Mouse (Mus musculus): Measurements from ENCODE around the gene Cluap1.

Cluap1 gene

DNA sequence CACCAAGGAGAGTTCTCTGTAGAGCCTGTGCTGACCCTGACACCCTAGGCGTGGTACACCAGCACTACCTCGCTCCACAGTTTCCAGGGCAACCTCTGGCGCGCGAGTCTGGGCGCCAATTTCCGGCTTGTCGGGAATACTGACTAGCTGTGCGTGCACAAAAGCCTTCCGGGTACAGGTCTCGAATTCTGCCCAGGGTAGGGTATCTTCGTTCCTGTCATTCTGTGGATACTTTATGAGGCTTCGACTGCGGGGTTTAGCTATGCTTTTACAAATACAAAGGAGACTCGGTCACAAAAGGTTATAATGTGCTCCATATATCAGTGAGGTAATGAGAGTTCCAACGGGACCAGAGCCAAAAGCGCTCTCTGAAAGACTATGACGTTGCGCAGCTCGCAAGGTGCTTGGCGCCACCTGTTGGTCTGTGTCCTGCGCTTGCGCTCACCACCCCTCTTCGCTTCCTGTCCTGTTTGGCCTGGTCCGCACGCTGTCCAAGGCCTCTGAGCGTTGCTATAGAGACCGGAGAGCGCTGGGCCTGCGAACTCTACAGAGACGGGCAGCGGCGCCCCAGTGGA lies at the start of gene Cluap1, which contains the start of gene 1700037C18Rik:
Cluap1 (plus strand) TSS at position 265 of the 575 bp plus-strand sequence.
1700037C18Rik (minus strand) TSS at position 153 of the 575 bp plus-strand sequence.
- DNase-seq (ENCODE audit: inconsistent ontology term): peak; percentile 92

DNA sequence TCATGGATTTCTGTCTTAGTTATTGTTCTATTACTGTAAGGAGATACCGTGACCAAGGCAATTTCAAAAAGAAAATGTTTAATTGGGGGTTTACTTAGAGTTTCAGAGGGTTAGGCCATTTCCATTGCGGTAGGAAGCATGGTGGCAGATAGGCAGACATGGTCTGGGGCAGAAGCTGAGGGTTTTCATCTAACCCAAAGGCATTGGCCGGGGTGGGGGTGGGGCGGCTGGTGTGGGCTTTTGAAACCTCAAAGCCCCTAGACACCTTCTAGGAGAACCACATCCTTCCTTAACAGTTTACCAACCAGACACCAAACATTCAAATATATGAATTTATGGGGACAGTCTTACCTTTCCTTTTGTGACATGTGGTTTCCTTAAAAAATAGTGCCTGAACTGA lies 49.3 kb upstream of the Cluap1 start:
- no peak for DNase-seq (ENCODE audit: inconsistent ontology term)

DNA sequence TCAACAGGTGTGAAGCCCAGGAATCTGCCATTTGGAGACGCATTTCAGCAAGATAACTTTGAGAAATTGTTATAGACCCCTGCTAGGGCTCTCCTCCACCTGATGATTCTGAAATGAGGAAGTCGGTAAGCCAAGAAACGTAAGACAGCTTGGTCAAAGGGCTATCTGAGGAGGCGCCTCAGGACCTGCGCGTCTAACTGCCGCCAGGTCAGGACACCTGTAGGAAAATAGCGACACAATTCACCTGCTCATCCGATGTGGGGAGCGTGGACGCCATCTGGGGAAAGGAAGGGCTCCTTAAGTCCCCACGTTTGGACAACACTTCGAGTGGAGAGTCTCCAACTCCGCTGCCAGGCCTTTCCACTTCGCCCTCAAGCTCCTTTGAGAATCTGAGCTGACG lies 36.8 kb upstream of the Cluap1 start:
- no peak for DNase-seq (ENCODE audit: inconsistent ontology term)

DNA sequence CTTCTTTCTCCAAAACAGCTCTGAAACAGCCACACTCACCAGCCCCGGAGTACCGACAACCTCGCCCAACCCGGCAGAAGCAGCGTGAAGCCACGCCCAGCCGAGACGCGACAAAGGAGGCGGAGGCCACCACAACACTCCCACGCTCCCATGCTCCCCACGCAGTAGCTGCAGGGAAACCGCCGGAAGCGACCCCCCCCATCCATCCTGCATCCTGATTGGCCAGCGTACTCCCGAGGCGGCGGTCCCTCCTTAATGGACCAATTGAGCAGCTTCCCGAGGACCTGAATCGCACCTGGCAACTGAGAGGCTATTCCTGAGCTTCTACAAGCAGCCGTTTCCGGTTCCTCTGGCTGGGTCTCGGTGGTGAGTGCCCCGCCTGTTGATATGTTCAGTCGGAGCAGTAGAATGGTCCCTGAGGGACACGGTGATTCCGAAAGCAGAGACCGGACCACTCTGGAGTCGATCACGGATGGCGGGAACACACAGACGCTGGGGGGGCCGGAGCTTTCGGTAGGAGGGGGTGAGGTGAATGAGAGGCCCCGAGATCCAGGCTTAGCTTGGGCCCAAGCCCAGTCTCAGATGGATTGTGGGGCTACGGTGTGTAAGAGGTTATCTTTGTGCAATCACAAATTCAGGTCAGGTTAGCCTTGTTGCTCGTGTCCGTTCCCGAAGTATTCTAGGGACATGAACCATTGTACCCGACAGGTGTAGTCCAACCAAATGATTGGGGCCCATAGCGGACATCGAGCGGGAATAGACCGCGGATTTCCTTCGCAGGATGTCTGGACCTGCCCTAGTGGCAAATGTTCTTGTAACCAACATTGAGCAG lies 36.2 kb upstream of the Cluap1 start, which contains the start of gene Naa60:
Naa60 (plus strand) TSS at position 160 of the 832 bp plus-strand sequence.
- peak; percentile 98 for DNase-seq (ENCODE audit: inconsistent ontology term)

DNA sequence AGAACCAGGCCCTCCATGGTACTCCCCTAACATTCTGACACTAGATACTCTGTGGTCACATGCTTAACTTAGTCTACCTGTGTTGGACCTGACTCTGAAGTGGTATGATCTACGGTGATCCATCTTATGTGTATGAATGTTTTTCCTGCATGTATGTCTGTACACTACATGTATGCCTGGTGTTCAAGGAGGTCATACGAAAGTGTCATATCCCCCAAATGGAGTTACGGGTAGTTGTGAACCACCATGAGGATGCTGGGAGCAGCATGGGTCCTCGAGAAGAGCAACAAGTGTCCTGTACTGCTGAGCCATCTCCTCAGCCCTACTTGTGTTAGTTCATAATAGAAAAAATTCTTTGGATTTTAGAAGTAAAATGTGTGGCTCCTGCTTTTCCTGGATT lies 32.3 kb upstream of the Cluap1 start:
- DNase-seq (ENCODE audit: inconsistent ontology term): no peak

DNA sequence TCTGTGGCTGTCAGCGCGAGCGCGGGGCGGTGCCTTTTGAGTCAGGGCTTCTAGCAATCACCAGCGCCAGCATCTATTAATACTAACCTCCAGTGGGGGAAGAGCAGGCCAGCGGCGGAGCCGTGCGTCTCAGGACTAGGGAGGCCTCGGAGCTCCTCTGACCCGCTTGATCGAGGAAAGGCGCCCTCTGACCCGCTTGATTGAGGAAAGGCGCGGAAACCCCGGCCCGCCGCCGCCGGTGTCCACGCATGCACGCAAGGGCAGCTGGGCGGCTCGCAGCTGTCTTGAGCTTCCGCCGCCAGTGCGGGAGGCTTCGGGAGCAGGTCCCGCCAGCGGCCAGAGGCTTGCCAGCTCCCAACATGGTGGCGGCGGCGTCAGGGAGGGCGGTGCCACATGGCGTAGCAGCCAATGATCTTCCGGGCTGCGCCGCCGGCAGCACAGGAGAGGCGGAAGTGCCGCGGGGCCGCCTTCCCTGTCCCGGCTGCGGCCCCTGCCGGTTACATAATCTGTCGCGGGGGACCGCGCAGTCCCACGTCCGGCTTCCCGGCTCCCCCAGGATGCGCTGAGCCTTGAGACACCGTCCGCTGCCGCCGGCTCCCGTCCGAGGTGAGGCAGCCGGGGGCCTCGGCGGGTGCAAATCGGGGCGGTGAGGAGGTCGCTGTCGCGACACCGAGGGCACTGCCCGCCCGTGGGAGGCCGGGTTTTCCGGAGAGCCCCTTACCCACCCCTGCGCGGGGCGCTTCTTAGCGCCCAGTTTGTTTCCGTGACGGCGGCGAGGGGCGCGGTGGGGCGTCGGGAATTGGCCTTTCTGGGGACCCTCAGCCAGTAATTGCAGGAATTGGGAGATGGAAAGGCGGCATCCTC lies 24.2 kb upstream of the Cluap1 start, which contains the start of the genes Zfp597 and Gm20695:
Zfp597 (minus strand) TSS at position 361 of the 864 bp plus-strand sequence.
Gm20695 (plus strand) TSS at position 448 of the 864 bp plus-strand sequence.
- DNase-seq (ENCODE audit: inconsistent ontology term): peak; percentile 98

DNA sequence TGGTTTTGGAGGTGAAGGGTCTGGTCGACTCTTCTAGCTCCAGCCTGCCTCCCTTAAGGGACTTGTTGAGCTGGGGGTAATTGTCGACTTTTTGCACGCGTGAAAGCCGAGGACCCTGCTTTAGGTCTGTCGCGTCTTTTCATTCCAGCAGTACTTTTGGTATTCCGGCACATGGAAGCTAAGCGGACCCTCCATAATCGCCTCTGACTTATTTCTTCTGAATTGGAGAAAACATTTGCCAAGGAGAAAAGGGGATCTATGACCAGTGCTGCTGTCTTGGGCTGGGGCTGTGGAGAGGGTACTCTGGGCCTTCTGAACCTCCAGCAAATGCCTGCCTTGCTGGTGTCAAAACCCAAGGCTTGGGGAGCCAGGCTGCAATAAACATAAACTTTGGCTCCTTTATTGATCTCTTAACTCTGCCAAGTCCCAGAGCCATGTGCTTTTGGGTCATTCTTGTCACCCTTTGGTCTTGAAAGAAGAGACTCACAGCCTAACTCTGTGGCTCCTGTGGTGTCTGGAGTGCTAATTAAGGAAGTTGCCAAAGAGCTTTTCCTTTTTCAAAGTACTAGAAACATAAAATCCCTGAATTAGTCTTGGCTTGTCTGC lies 23.4 kb upstream of the Cluap1 start:
- DNase-seq (ENCODE audit: inconsistent ontology term): peak; percentile 22

DNA sequence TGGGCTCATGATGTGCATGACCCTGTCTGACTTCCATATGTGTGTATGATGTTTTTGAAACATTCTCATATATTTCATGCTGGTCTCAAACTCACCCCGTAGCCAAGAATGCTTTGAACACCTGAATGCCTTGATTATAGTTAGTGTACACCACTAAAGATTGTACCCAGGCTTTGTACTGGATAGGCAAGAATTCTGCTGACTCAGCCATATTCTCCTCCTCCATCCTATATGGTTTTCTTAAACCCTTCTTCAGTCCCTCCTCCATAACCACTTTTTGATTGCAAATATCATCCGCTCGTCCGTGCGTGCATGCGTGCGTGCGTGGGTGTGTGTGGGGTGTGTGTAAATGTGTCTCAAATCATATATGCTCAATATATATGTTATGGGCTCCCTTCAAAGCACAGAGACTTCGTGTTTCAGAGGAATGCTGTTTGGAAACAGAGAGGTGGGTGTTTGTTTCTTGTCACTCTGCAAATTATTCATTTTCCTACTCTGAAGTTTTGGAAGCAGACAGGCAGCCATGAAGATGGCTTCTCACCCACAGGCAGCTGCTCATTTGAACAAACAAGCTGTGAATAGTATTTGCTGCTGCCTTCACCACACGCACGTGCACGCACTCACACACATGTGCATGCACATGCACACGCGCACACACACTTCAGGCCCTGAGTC lies 16.8 kb upstream of the Cluap1 start:
- no peak for DNase-seq (ENCODE audit: inconsistent ontology term)

DNA sequence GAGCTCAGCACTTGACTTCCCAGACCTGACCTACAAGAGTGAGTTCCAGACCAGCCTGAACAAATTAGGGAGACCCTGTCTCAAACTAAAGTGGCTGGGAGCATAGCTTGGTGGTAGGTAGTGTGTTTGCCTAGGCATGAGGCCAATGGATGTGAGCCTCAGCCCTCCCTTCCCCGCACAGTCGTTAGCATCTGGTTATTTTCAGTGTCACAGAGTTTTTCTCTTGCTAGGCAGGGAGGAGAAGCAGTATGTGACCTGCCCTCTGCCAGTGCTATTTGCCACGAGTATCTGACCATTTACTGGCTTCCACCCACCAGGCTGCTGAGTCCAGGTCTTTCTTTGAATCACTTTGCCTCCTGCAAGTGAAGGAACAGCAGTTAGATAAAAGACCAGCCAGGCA lies 14.9 kb upstream of the Cluap1 start:
- no peak for DNase-seq (ENCODE audit: inconsistent ontology term)

DNA sequence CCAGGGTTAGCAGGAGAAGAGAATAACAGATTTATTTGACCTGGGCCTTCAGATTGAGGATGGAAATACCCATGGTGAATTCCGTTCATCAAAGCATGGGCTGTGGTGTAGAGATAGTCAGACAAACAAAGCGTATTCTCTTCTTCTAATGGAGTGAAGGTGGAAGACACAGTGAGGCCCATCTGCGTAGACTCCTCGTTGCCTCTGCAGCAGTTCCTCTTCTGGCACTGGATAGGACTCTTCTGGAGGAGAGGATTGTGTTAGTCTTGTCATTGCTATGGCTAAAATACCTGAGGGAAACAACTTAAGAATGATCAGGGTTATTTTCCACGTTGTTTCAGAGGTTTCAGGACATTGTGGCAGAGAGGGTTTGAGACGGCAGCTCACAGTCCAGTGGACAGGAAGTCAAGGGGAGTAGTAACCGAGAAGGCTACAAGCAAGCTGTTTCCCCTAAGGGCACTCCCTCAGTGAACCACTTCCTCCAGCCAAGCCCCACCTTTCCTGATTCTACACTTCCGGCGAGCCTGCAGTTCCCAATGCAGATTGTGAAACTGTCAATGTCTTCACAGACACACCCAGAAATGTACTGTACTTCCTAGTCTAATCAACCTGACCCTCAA lies 13.3 kb upstream of the Cluap1 start:
- DNase-seq (ENCODE audit: inconsistent ontology term): no peak

DNA sequence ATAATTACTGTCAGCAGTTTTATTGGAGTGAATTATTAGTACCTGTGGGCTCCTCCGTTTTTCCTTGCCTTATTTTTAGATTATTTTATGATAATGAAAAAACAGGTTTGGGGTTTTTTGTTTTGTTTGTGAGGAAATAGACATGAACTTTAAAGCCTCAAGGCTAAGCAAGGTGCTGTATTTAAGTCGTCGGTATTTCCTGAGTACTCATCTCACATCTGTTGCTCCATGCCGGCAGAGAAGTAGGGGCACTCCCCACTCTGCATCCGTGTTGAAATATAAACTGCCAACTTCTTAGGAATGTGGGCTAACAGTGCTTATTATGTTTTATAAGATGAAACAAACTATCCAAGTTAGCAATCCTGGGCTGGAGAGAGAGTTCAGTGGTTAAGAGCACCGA lies 12.6 kb upstream of the Cluap1 start:
- DNase-seq (ENCODE audit: inconsistent ontology term): no peak

DNA sequence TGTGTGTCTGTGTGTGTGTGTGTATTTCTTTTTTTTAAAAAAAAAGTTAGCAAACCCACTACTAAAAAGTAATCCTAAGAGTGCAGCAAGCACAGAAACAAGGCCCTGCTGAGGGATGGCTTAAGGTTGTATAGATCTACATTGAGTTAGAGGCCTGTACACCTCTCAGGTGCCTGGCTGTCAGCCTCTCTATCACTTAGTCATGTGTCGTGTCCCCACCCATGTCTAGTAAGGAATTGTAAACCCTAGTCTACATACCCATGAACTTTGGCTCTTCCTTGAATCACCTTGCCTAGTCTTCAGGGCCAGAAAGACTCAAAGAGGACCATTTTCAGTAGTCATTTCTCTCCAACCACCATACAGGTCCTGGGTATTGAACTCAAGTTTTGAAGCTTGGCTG lies 12.0 kb upstream of the Cluap1 start:
- DNase-seq (ENCODE audit: inconsistent ontology term): no peak

DNA sequence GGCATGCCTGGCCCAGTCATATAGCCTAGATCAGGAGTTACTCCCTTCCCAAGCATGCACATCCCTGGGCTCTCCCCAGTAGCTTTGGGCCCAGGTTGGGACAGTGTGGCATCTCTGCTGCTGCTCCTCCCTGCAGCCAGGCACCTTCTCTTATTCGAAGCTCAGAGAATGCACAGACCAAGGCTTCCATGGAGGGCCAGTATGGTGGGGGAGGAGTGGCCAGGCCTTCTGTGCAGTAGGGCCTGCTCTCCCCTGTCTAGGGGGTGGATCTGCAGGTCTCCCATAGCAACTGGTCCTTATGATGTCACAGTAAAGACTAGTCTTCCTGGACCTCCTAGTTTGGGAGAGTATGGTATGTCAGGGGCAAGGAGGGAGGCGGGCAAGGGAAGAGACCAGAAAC lies 1.1 kb upstream of the Cluap1 start:
- no peak for DNase-seq (ENCODE audit: inconsistent ontology term)

DNA sequence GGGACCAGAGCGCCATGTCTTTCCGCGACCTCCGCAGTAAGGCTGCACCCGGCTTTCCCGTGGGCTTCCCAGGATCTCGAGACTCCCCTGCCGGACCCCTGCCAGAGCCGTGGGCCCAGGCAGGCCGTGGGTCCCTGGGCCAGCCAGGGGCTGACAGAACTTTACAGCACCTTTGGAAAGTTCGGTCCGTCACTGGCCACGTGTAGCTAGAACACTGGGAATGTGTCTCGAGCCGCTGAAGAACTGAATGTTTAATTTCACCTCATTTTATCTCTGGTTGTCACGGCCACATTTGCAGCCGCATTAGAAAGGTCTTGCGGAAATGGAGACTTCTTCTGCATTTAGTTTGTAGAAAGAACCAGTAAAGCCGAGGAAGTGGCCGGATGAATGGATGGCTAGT lies 517 bp downstream of the Cluap1 start:
- no peak for DNase-seq (ENCODE audit: inconsistent ontology term)

DNA sequence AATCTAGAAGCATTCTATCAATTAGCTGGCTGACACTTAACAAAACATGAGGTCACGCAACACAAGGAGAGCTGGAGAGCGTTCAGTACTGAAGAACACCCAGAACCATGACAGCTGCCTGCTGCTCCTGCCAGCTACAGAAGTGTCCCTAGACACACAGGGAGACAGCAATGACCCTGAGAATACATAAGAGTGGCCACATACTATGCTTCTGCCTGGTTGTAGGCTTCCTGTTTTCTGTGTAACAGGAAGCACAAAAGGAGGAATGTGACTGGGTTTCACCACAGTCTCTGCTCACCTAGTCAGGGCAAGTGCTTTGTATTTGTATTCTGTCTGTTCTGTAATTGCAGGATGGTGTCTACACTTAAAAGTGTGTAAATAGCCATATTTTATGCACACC lies 12.2 kb downstream of the Cluap1 start:
- no peak for DNase-seq (ENCODE audit: inconsistent ontology term)

DNA sequence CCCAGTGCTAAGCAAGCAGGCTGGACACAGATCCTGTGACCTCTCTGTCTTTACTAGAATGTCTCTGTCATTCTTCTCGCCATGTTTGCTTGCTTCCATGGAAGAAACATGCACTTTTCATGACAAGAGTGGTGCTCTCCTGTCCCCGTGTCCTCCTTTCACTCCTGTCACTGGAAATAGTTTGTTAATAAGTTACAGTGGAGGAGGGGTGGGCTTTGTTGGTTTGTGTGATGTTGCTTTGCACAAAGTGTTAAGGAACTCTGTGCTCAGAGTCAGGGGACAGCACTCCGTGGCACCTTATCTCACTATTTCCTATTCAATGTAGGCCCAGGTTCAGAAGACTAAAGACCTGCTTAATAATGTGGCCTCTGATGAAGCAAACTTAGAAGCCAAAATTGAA lies 14.9 kb downstream of the Cluap1 start:
- DNase-seq (ENCODE audit: inconsistent ontology term): no peak

DNA sequence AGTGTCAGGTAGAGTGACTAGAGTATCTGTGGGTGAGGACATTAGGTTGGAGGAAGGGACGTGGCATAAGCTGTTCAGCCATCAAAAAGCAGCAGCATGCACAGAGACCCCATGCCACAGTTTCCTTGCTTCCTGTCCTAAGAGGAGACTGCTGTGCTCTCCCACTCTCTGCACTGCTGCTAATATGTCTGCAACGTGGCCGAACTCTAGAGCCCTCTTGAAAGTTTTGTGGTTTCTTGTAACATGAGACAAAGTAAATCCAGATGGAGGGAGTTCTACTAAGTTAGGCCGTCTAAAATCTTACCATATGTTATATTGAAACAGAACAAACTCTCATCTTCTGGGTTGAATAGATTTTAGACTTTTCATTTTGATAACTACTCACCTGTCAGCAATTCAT lies 15.4 kb downstream of the Cluap1 start:
- no peak for DNase-seq (ENCODE audit: inconsistent ontology term)

DNA sequence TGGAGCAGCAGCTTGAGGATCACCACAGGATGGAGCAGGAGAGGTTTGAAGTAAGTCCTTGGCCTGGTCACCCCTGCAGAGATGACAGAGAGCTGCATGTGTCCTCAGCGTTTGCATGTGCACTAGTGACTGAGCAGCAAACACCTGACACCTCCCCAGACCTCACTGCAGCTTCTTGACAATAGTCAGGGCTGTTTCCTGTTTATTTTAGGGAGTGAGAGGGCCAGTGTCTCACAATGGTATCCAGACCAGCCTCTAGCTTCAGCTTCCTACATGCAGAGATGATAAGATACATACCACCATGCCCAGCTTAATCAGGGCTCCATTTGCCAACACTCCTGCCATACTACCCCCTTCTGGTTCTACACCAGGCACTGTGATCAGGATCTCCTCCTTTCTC lies 20.0 kb downstream of the Cluap1 start:
- DNase-seq (ENCODE audit: inconsistent ontology term): no peak

DNA sequence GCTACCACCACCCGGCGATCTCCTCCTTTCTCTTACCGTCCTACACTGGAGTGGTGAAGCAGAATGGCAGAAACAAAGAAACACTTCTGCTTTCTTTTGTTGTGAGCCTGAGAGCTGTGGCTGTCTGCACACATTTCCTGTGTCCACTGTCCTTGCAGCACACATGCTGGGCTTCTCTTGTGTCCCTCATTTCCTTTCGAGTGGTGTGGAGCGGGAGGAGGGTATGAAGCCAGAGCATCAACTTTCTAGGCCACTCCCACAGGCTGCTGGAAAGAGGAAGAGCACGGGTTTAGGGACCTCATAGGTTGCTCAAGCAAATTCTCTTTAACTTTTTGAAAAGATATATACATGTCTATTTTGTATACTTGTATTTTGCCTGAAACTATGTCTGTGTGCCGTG lies 20.6 kb downstream of the Cluap1 start:
- no peak for DNase-seq (ENCODE audit: inconsistent ontology term)

DNA sequence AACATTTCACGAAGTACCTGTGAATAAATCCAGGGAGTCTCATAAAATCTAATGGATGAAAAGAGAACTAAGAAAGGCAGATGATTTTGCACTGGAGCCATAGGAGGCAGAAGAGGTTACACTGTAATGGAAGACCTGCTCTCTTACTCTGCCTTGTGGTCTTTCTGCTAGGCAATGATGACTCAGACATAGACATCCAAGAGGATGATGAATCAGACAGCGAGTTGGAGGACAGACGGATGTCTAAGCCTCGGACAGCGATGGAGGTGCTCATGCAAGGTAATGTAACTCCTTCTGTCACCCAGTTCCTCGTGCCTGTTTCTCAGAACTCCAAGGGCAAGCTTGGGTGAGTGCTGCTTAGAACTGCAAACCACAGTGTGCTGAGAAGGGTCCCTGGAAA lies 24.9 kb downstream of the Cluap1 start:
- DNase-seq (ENCODE audit: inconsistent ontology term): no peak

DNA sequence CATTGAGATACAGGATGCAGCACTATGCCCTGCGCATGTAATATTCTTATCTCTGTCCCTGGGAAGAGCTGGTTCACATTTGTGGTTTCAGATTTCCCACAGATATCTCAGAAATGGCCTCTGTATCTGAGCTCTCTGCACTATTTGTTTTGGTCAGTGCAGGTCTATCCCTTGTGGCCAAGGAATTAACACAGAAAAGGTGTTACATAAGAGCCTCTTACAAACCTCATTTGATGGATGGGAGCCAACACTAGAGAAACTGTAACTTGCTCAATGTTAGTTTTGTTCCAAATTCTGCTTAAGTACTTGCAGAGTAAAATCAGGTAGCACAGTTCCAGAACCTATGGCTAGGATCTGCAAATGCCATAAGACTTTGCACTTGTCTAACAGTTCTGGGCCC lies 25.5 kb downstream of the Cluap1 start:
- DNase-seq (ENCODE audit: inconsistent ontology term): no peak
